Mouse (Mus musculus) 3134 (cell line): Measurements from ENCODE around the gene Wnt7b.
A peak's percentile ranks its signal among the peaks of the same experiment; 100 is the strongest.

Experiments used
- DNase-seq: peaks from one replicate; pipeline ENCODE4 v3.0.0-alpha.2; 2011; ENCODE audit warnings: low spot score; ENCODE audit not compliant: insufficient read length; ENCODE audit errors: extremely low read depth

Wnt7b gene

DNA sequence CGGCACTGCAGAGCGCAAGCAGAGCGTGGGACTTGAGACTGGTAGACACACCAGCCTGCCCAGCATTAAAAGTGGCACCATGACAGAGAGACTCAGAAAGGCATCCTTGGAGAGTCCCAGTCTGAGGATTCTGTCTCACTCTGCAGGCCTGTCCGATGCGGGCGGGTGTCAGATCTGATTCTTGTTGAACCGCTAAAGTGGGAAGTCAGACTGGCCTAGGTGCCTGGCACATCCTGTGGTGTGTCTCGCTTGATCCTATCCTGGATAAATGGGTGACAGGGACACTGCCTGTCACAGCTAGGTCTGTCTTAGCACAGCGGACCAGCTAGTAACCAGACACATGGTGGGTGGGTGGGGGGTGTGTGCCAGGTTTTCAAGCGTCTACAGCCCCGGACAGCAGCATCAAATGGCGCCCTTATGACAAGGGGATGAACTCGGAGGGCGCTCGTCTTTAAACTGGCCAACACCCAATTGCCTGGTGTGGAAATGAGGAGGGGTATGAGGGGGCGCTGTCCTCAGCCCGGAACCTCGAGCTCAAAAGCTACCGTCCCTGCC is at the start of gene Wnt7b:
TSS of gene Wnt7b (minus strand) at position 118 of the 555 bp plus-strand sequence.
- no peak for DNase-seq

DNA sequence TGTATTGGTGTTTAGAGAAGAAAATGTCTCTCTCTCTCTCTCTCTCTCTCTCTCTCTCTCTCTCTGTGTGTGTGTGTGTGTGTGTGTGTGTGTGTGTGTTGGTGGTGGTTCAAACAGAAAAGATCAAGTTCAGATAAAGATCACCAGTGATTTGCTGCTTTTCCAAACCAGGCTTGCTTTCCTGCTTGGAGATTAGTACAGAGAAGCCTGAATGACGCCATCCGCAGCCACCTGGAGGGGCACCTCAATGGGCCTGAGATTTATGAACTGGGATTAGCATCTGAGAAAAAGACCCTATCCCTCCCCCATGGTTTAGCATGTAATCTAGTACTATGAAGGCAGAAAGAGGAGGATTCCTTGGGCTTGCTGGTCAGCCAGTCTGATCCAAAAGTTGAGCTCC is 49.3 kb upstream of the Wnt7b start:
- DNase-seq = no peak

DNA sequence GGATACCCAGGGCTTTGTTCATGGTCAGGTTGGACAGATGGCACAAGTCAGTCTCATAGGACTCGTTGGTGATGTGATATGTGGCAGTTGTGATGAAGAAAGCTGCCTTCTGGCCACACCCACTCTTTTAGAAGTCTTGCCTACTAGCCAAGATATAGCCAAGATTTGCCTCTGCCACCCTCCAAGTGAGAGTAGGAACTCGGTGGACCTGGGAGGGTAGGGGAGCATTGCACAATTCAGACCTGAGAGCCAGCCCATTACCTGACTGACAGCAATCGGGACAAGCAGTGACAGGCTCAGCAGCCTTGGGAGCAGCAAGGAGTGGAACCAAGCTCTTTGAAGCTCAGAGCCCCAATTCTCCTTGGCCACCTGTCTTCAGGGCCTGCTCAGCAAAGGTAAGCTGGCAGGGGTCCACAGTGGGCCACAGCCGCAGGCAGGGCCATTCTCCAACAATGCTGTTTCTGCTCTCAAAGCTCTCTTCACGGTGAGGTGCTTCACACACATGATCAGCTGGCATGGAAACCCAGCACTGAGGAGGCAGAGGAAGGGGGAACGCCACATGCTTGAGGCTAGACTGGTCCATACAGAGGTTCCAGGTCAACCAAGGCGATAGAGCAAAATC is 47.8 kb upstream of the Wnt7b start:
- DNase-seq = no peak

GRCm38 (mm10) chr15:85625666-85626279 is 43.5 kb upstream of the Wnt7b start:
- DNase-seq = no peak

DNA sequence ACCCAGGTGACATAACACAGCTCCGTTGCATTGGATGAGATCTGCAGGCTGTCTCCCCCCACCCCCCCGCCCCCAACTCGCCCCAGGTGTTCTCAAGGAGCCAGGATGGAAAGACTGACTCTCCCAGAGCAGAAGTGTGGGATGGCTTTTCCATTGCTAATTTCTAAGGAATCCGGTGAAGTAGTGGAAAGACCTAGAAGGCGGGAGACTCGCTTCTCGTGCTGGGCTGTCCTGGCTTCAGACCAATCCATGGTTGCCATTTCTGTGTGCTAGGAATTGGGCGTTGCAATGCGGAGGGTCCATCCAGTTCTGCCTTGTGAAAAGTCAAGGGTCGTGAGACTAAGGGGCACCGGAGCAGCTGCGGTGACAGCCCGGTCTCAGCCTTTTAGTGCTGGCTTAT is 39.9 kb upstream of the Wnt7b start:
- no peak for DNase-seq

GRCm38 (mm10) chr15:85615537-85616100 is 33.3 kb upstream of the Wnt7b start:
- no peak for DNase-seq

- DNase-seq = no peak
Observed at GRCm38 (mm10) chr15:85615075-85615474, 32.8 kb upstream of the Wnt7b start.

DNA sequence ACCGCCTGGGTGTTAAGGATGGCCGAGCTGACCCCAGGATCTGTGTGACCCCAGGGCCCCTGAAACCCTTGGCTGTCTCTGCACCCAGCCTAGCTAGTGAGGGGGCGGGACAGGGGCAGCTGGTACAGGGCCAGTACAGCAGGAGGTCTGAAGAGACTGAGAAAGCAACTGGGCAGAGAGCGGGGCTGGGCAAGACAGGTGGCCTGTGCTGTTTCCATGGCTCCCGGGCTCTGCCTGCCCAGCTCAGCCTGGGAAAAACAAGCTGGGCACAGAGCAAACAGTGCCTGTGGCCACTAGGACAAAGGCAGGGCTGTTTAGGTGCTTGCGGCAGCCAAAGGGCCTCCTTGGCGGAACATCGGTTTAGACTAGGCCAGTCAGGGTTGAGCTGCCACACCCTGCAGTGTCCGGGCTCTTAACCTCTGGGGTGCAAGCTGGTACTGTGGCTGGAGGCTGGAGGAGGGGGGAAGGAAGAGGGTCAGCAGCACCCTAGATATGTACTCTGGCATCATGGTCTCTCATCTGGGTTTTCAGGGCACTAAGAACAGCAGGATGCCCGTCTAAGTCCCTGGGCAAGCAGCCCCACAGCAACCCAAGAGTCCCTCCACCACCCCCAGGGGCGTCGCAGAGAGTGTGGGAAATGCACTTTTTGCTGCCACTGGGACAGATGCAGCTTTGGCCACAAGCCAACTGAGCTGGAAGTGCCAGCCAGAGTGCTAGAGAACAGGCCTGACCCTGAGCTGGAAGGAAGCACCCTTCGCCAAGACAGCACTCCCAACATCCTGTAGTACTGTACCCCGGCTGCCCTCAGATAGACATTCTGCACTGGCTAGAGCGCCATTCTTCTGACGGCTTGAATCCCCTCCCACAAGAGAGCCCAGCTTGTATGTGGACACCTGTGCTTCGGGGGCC is 31.3 kb upstream of the Wnt7b start:
- DNase-seq = peak; percentile 84

DNA sequence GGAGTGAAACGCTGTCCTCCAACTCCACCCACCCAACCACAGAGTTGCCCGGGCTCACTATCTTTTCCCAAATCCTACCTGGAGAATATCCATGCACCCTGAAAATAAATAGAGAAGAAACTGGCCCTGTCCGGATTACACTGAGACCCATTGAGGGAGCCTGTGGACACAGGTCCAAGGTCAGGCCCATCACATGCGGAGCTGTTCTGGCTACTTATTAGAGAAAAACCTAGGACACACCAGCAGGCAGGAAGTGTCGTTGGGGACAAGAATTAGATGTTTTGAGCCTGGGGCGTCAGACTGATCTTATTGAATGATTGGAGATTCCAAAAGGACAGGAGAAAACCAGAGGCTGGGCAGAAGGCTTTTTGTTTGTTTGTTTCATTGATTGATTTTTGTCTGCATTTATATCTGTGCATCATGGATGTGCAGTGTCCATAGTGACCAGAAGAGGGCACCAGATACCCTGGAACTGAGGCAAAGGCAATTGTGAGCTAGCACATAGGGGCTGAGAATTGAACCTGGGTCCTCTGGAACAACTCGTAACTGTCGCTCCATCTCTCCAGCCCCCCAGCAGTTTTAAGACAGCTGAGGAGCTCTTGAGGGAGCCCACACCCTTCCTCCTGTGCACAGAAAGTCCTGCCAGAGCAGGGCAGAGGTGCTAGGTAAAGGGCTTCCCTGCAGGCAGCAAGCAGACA is 30.5 kb upstream of the Wnt7b start:
- DNase-seq = no peak

GRCm38 (mm10) chr15:85611701-85612520 is 29.6 kb upstream of the Wnt7b start:
- peak; percentile 86 for DNase-seq

DNA sequence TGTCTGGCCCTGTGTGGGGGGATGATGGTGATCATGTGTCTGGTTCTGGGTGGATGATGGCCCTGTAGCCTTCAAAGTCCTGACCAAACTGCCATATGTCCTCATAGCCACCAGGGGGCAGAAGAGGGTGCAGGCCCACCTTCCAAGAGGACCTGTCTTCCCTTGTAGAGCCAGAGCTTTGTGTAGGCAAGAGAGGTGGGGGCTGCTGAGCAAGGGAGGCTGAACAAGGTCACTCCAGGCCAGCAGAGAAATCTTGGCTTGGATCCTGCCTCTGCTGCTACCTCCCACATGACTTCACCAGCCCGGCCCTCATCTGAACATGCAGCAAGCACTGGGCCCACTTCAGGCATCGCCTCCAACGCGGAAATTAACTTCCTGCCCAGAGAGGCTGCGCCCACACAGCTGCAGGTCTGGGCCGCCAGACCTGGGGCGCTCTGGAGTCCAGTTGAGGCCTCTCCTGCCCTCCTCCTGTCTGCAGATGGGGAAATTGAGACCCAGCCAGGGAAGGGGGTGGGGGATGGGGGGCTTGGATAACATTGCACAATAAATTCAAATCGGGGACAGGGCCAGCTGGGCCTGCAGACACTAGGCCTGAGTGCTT is 28.4 kb upstream of the Wnt7b start:
- peak; percentile 91 for DNase-seq

- no peak for DNase-seq
Observed at GRCm38 (mm10) chr15:85610120-85610519, 27.8 kb upstream of the Wnt7b start.

DNA sequence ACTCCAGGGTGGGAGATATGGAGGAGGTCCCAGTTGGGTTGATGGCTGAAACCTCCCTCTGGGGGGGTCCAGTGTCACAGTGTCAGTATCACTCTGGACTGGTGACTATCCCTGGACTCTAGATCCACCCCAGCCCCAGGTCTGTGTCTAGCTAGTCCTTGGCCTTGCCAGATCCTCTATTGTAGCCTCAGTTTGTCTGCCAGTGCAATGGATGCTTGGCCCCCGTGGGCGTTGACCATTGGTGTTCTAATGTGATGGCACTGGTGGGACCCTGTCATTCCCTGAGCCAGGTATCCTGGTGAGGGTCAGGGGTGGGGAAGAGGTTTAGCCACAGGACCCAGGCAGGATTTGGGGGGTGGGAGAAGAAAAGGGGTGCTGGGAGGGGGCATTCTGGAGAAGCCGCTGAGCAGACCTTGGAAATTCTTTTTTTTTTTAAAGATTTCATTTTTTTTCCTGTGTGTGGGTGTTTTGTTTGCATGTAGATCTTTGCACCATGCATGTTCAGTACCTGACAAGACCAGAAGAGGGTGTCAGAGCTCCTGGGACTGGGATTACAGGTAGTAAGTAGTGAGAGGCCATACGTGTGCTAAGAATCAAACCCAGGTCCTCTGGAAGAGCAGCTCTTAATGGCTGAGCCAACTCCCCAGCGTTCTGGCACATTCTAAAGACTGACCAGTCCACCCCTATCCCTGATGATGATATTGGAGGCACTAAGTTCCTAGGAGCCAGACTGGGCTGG is 27.2 kb upstream of the Wnt7b start:
- DNase-seq = no peak

- no peak for DNase-seq
Observed at GRCm38 (mm10) chr15:85605962-85606610, 23.8 kb upstream of the Wnt7b start.

DNA sequence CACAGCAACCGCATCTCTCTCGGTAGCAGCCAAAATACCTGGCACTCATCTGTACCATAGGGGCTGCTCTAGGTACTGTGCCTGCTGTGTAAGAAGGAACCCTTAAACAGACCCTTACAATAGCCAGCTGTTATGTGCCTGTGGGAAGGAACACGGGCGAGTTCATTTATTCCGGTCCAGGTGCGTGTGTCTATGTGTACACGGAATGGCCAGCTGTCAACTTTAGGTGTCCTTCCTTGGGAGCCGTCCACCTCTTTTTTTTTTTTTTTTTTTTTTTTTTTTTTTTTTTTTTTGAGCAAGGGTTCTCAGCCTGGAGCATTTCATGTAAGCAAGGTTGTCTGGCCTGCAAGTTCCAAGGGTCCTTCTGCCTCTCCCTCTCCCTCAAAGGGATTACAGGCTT is 22.7 kb upstream of the Wnt7b start:
- DNase-seq = no peak

DNA sequence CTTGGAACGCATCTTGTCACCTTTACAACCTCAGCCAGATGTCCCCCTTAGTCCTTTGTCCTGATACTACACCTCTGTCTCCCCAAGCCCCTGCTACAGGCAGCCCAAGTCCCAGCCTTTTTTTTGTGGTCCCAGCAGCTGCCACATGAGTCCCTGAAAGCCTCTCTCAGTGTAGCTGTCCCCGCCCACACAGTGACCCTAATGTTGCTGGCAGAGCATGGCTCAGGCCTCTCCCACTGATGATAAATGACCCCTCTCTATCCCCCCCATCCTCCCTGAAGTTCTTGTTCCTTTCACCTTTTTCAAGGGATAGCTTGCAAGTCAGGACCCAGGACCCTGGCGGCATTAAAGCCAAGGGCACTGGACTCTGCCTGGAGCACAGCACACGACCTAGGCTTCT is 22.2 kb upstream of the Wnt7b start:
- no peak for DNase-seq

DNA sequence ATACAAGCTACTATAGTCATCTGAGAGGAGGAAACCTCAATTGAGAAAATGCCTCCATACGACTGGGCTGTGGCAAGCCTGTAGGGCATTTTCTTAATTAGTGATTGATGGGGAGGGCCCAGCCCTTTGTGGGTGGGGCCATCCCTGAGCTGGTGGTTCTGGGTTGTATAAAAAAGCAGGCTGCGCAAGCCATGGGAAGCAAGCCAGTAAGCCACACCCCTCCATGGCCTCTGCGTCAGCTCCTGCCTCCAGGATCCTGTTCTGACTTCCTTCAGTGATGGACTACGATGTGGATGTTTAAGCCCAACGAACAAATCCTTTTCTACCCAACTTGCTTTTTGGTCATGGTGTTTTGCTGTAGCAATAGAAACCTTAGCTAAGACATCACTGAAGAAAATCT is 21.1 kb upstream of the Wnt7b start:
- DNase-seq = peak; percentile 37

GRCm38 (mm10) chr15:85602733-85603132 is 20.5 kb upstream of the Wnt7b start:
- no peak for DNase-seq
